Mouse (Mus musculus) liver, embryonic 14.5 days (tissue): ENCODE measurements around the gene Dgkz.

Experiments used
- CTCF ChIP-seq: IDR thresholded peaks from 2 replicates; pipeline ENCODE4 v1.5.1; 2016; ENCODE audit warnings: antibody characterized with exemption, low read depth, control low read depth
- EP300 ChIP-seq: IDR thresholded peaks from 2 replicates; pipeline ENCODE4 v1.6.1; 2016; ENCODE audit warnings: antibody characterized with exemption, low read depth

- no peak for TF ChIP-seq EP300
- no peak for TF ChIP-seq CTCF
These were observed 54.4 kb downstream of the Dgkz start for GRCm38 (mm10) chr2:91921181-91921789.
